Mouse (Mus musculus) liver, postnatal 0 days (tissue): ENCODE data around the gene Sult1a1. TPM values are rescaled to one million over a fixed set of nuclear protein-coding genes. Genes with fewer than 3 reads are reported as not detected.

Experiments used
- ATAC-seq: fragments of 200-750 bp; cut with Nextera tagmentation; 2 replicates; pipeline ENCODE4 v1.8.0; 2017; ENCODE audit warnings: mild to moderate bottlenecking, moderate library complexity
- DNase-seq: peaks from one replicate; pipeline ENCODE4 v3.0.0-alpha.2; 2016
- H3K27ac ChIP-seq: fragments of 300-500 bp; sonication (generic); 2 replicates; pipeline ENCODE4 v1.5.1; 2014; ENCODE audit warnings: antibody characterized with exemption, moderate library complexity, mild to moderate bottlenecking, low read depth
- H3K27me3 ChIP-seq: fragments of 300-500 bp; sonication (generic); 2 replicates; pipeline ENCODE4 v1.6.1; 2014; ENCODE audit warnings: low read length, control low read depth, mixed read lengths; ENCODE audit not compliant: insufficient read depth
- H3K36me3 ChIP-seq: fragments of 300-500 bp; sonication (generic); replicated peaks from 2 replicates; pipeline ENCODE4 v1.6.1; 2014; ENCODE audit warnings: mild to moderate bottlenecking, control low read depth, low read length, moderate library complexity, mixed read lengths; ENCODE audit not compliant: insufficient read depth
- H3K4me1 ChIP-seq: fragments of 300-500 bp; sonication (generic); 2 replicates; pipeline ENCODE4 v1.6.1; 2014; ENCODE audit warnings: antibody characterized with exemption, mild to moderate bottlenecking, control low read depth; ENCODE audit not compliant: insufficient read depth
- H3K4me2 ChIP-seq: fragments of 300-500 bp; sonication (generic); 2 replicates; pipeline ENCODE4 v1.6.1; 2014; ENCODE audit warnings: low read depth, mild to moderate bottlenecking, low read length, moderate library complexity, mixed read lengths
- H3K4me3 ChIP-seq: fragments of 300-500 bp; sonication (generic); 2 replicates; pipeline ENCODE4 v1.5.1; 2014; ENCODE audit warnings: low read depth, low read length
- H3K9ac ChIP-seq: fragments of 300-500 bp; sonication (generic); replicated peaks from 2 replicates; pipeline ENCODE4 v1.6.1; 2014; ENCODE audit warnings: mild to moderate bottlenecking, moderate library complexity
- H3K9me3 ChIP-seq: fragments of 300-500 bp; sonication (generic); 2 replicates; pipeline ENCODE4 v1.6.1; 2016; ENCODE audit warnings: mild to moderate bottlenecking, control low read depth, low read length, mixed read lengths
- CTCF ChIP-seq: sonication (generic); IDR thresholded peaks from 2 replicates; pipeline ENCODE4 v1.5.1; 2016; ENCODE audit warnings: antibody characterized with exemption, low read depth
- EP300 ChIP-seq: IDR thresholded peaks from 2 replicates; pipeline ENCODE4 v1.6.1; 2016; ENCODE audit warnings: antibody characterized with exemption, low read depth, mild to moderate bottlenecking
- WGBS: fragments of 180-500 bp; shearing (Covaris S2); extraction: QIAGEN DNeasy Blood & Tissue Kit; methylation state at CpG from one replicate; pipeline ENCODE4 v1.1.7; 2014; ENCODE audit not compliant: insufficient replicate concordance; 5-methylcytosine and 5-hydroxymethylcytosine counted together
- polyA plus RNA-seq: library from polyadenylated mRNA; unstranded; fragments of >200 nt; fragmentation: Nextera tagmentation; extraction: Ambion mirVana; gene quantifications from 2 replicates; pipeline ENCODE4 v1.2.1, GENCODE M21; 2015

The Sult1a1 gene
- polyA plus RNA-seq, 1 experiment from 2014 or later = 221 TPM

- Histone ChIP-seq H3K4me3 (no peak overlapping the region), H3K36me3 (peaks cover 19% of the 10 kb centered on the region), H3K27me3 (no peaks in the 10 kb centered on the region), H3K27ac (no peak overlapping the region), H3K4me2 (no peak overlapping the region), H3K4me1 (peaks cover 10% of the 10 kb centered on the region), H3K9ac (no peak overlapping the region), H3K9me3 (no peaks in the 10 kb centered on the region)
- TF ChIP-seq CTCF (no peak), EP300 (no peak)
- WGBS = 74% methylated on average over 8 of the region's 8 CpGs
- DNase-seq (no peak), ATAC-seq (peak; percentile 25; the same call in 1 of the 2 replicates)
These were observed 12.6 kb downstream of the Sult1a1 start for GRCm38 (mm10) chr7:126663646-126664045.

- H3K27me3 ChIP-seq = no peaks in the 10 kb centered on the region
- H3K36me3 ChIP-seq = peaks cover 8% of the 10 kb centered on the region
- no peak overlapping the region for H3K27ac ChIP-seq
- no peak overlapping the region for H3K4me2 ChIP-seq
- DNase-seq (no peak), ATAC-seq (no peak)
- WGBS = 79% methylated on average over 3 of the region's 3 CpGs
- H3K4me1 ChIP-seq = peaks cover 9% of the 10 kb centered on the region
- H3K9ac ChIP-seq = no peak overlapping the region
- H3K9me3 ChIP-seq = no peaks in the 10 kb centered on the region
- TF ChIP-seq EP300 (no peak), CTCF (no peak)
- no peak overlapping the region for H3K4me3 ChIP-seq
These were observed 16.5 kb downstream of the Sult1a1 start for GRCm38 (mm10) chr7:126659771-126660170.

DNA sequence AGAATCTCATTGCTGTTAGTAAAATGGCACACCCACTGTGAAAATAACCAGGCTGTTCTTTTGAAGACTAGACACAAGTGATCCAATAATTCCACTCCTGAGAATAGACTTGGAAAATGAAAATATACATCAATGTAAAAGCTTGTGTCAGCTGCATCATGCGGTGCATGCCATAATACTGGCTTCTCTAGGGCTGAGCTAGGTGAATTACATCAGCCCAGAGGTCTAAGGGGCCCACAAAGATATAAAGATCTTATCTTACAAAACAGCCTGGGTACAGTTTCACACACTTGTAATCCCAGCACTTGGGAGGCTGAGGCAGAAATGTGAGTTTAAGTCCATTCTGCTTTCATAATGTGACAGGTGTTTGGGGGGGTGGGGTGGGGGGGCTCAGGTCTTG is 18.7 kb downstream of the Sult1a1 start:
- H3K27ac ChIP-seq = no peak overlapping the region
- H3K4me1 ChIP-seq = peaks cover 9% of the 10 kb centered on the region
- H3K9me3 ChIP-seq = no peaks in the 10 kb centered on the region
- ATAC-seq = no peak
- DNase-seq = no peak
- H3K9ac ChIP-seq = no peak overlapping the region
- WGBS = 89% methylated on average over 1 of the region's 1 CpGs
- peaks cover under 1% of the 10 kb centered on the region; the same call in 1 of the 2 replicates for H3K36me3 ChIP-seq
- TF ChIP-seq CTCF = no peak
- no peaks in the 10 kb centered on the region for H3K27me3 ChIP-seq
- H3K4me3 ChIP-seq = no peak overlapping the region
- no peak overlapping the region for H3K4me2 ChIP-seq

DNA sequence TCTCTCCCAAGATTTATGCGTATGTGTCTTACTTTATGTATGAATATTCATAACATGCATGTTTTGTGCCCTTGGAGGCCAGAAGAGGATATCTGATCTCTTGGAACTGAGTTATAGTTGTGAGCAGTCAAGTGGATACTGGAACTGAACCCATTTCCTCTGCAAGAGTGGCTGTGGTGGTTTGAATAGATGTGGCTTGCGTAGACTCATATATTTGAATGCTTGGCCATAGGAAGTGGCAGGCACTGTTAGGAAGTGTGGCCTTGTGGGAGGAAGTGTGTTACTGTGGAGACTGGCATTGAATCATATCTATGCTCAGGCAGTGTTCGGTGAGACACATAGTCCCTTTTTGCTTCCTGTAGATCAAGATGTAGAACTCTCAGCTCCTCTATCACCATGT is 20.5 kb downstream of the Sult1a1 start:
- no peak overlapping the region for H3K9ac ChIP-seq
- no peaks in the 10 kb centered on the region for H3K9me3 ChIP-seq
- H3K36me3 ChIP-seq = no peaks in the 10 kb centered on the region
- WGBS = 57% methylated on average over 3 of the region's 3 CpGs
- peaks cover 15% of the 10 kb centered on the region for H3K4me1 ChIP-seq
- no peak for TF ChIP-seq CTCF
- ATAC-seq (peak; percentile 62), DNase-seq (no peak)
- peak overlapping the region; percentile 11; the same call in 1 of the 2 replicates for H3K4me2 ChIP-seq
- H3K27ac ChIP-seq = peak overlapping the region; percentile 71
- H3K27me3 ChIP-seq = no peaks in the 10 kb centered on the region
- no peak overlapping the region for H3K4me3 ChIP-seq

DNA sequence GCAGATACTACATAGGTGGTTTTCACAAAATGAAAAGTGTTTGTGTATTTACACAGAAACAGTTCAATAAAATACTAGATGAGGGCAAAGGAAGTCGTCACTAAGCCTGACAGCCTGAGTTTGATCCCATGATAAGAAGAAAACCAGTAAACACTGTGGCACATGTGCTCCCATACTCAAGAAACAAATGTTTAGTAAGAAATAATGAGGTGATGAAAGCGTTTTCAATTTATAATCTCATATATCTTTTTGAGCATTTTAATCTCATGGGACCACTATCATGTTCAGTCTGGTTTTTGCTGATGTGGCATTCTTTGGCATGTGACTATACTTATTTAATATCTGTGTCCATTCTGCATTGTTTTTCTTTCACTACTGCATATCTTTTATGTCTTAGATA is 22.2 kb downstream of the Sult1a1 start:
- ATAC-seq (no peak), DNase-seq (no peak)
- H3K9me3 ChIP-seq = no peaks in the 10 kb centered on the region
- no peak overlapping the region for H3K4me2 ChIP-seq
- TF ChIP-seq EP300 (no peak), CTCF (no peak)
- H3K36me3 ChIP-seq = no peaks in the 10 kb centered on the region
- peaks cover 24% of the 10 kb centered on the region for H3K4me1 ChIP-seq
- no peak overlapping the region for H3K9ac ChIP-seq
- H3K27me3 ChIP-seq = no peaks in the 10 kb centered on the region
- H3K4me3 ChIP-seq = no peak overlapping the region
- WGBS = 53% methylated on average over 2 of the region's 2 CpGs
- no peak overlapping the region for H3K27ac ChIP-seq

DNA sequence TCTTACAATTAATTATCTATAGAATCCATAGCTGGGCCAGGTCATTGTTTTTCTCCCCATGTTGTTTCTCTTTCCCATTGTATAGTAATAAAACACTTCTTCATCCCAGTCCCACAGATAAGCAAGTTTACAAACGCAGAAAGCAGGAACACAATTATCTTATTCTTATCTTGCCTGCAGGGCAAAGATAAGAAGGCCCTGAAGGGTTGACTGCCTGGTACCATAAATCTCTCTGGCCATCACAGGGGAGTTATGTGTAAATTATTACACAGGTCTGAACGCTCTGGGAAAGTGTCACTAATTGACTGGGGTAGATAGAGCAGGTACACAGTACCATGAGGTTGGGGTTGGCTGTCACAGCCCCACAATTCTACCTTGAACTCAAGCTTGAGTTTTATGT is 25.4 kb downstream of the Sult1a1 start:
- H3K27me3 ChIP-seq = no peaks in the 10 kb centered on the region
- peak; percentile 71 for TF ChIP-seq EP300
- TF ChIP-seq CTCF = no peak
- no peak overlapping the region for H3K27ac ChIP-seq
- H3K4me3 ChIP-seq = no peak overlapping the region
- H3K9me3 ChIP-seq = no peaks in the 10 kb centered on the region
- H3K9ac ChIP-seq = no peak overlapping the region
- peaks cover 25% of the 10 kb centered on the region for H3K4me1 ChIP-seq
- DNase-seq (no peak), ATAC-seq (no peak)
- H3K4me2 ChIP-seq = peak overlapping the region; percentile 83
- 30% methylated on average over 2 of the region's 2 CpGs for WGBS
- H3K36me3 ChIP-seq = no peaks in the 10 kb centered on the region
